Mouse (Mus musculus) heart, postnatal 0 days (tissue): ENCODE data around the gene Jagn1.

Source experiments
- CTCF ChIP-seq: IDR thresholded peaks from 2 replicates; pipeline ENCODE4 v1.5.1; 2016; ENCODE audit warnings: antibody characterized with exemption, control low read depth, low read depth
- EP300 ChIP-seq: IDR thresholded peaks from 2 replicates; pipeline ENCODE4 v1.6.1; 2016; ENCODE audit warnings: antibody characterized with exemption, low read depth

DNA sequence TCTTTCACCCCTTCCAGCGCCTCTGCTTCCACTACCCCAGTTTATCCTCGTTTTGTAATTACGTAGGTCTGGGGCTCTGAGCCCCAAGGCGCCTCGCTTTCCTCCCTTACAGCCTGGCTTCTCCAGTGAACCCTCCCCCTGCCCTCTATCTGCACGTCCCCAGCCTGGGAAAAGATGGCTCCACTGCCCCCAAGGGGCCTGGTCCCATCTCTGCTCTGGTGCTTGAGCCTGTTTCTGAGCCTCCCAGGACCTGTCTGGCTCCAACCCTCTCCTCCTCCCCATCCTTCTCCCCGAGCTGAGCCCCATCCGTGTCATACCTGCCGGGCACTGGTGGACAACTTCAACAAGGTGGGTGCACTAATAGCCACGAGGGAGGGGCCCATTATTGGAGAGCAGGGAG lies 41.4 kb downstream of the Jagn1 start:
- TF ChIP-seq CTCF, result 0 out of 2 replicates have a peak, but pooled peaks have one; percentile 14
- TF ChIP-seq EP300, result no peak
